Mouse (Mus musculus): ENCODE data around the gene Clptm1. TPM values are rescaled to one million over a fixed set of nuclear protein-coding genes. Genes with fewer than 3 reads are reported as not detected.
A peak's percentile ranks its signal among the peaks of the same experiment; 100 is the strongest.
"Not testable (repeated sequence)": the region's sequence is repeated elsewhere in the genome, so short reads cannot be mapped to it uniquely, and the experiment has no call there.

The Clptm1 gene
- polyA plus RNA-seq, 1 experiment from 2014 or later, result 143 TPM

DNA sequence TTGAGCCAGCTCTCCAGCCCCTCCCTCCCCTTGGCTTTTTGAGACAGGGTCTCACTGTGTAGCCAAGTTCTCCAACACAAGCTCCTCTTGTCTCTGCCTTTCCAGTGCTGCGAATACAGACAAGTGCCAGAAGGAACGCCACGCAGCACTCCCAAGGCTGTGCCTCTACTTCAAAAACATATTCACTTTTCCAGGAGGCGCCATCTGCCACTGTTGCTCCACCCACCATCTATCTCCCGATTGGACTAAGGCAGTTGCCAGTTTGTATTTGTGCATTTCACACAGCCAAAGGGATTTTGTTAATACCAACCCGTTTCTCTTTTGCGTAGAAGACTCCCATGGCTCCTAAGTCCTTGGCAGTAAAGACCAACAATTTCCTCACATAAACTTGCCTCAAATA, 44.0 kb downstream of the Clptm1 start:
- no peak for ATAC-seq (ENCODE audit: low FRiP score, low read depth)
- 89% methylated on average over 7 of the region's 7 CpGs for WGBS
- H3K36me3 ChIP-seq, result no peaks in the 10 kb centered on the region

DNA sequence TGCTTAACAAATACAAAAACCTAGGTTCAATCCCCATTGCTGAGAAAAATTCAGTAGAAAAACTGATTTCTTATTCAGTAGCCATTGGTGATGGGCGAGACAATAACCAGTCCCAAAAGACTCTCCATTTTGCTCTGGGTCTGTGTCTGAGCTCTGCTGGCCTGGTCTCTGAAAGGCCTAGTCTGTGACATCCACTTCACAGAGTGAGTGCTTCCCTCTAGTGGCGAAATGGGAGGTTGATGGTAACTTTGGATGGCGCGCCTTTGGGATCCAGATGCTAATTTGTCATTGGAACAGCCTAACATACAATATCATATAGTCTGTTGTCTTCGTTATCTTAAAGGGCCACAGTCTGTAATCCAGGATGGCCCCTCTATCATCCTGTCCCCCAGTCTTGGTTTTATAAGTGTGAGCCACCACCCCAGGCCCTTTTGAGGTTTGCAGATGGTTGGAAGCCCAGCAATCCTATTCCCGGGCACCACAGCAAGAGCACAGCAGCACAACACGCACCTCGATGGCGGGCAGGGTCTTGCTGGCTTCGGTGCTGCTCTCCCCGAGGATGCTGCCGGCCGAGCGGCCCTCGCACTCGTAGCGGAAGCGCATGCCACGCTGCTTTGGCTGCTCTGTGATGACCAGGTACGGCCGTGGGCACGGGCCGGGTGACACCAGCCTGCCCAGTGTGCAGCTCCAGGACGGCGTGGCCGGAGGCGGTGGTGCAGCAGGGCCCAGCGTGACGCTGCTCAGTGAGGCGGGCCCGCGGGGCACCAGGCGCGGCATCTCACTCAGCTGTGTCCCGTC, 45.6 kb downstream of the Clptm1 start:
- H3K27ac ChIP-seq (replicated peaks), result 0 out of 2 replicates have a peak overlapping the region, but pooled peaks have one; percentile 51
- 6% methylated on average over 31 of the region's 35 CpGs for WGBS

More for the DNA sequence above, 44.0 kb downstream of the Clptm1 start:
- H3K4me1 ChIP-seq (replicated peaks), result peaks cover 6% of the 10 kb centered on the region
- no peak overlapping the region for H3K27ac ChIP-seq (replicated peaks)
- no peaks in the 10 kb centered on the region for H3K27me3 ChIP-seq
- H3K4me2 ChIP-seq, result no peak overlapping the region
- no peak overlapping the region for H3K4me3 ChIP-seq
- H3K9ac ChIP-seq, result no peak overlapping the region
- H3K9me3 ChIP-seq, result no peaks in the 10 kb centered on the region

DNA sequence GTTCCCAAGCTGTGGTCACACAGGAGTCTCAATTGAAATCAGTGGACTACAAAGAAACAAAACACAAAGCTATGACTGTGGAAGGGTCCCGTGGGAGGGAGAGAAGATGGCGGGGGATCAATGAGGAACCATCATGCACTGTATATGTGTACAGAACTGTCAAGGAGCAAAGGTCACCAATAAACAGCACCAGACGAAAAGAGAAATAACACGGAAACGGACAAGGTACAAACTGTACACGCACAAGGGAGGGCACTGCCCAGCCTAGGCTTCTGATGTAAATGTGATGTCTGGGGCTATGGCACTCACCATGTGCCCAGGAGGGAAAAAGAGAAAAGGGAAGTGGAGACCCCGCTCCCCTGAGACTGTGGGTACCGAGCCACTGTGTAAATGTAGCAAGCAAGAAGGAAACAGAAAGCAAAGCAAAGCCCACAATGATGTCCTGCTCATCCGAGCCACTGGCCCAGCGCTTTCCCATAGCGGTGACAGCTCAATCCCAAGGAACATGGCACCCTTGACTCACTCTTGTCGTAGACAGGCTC, 49.7 kb downstream of the Clptm1 start:
- no peaks in the 10 kb centered on the region for H3K27me3 ChIP-seq
- H3K36me3 ChIP-seq, result no peaks in the 10 kb centered on the region
- H3K4me2 ChIP-seq, result no peak overlapping the region
- H3K9me3 ChIP-seq, result no peaks in the 10 kb centered on the region
- no peak overlapping the region for H3K4me3 ChIP-seq
- 88% methylated on average over 12 of the region's 12 CpGs for WGBS
- ATAC-seq (ENCODE audit: low FRiP score, low read depth), result no peak
- H3K27ac ChIP-seq (replicated peaks), result no peak overlapping the region
- H3K4me1 ChIP-seq (replicated peaks), result peaks cover 6% of the 10 kb centered on the region
- no peak overlapping the region for H3K9ac ChIP-seq

More for the DNA sequence above, 45.6 kb downstream of the Clptm1 start:
- ATAC-seq (ENCODE audit: low FRiP score, low read depth), result peak; percentile 65; the same call in 1 of the 2 replicates
- H3K9me3 ChIP-seq, result no peaks in the 10 kb centered on the region
- H3K4me1 ChIP-seq (replicated peaks), result peaks cover 6% of the 10 kb centered on the region
- no peaks in the 10 kb centered on the region for H3K27me3 ChIP-seq
- H3K9ac ChIP-seq, result peak overlapping the region; percentile 15; the same call in 1 of the 2 replicates
- H3K36me3 ChIP-seq, result no peaks in the 10 kb centered on the region
- peak overlapping the region; percentile 27 for H3K4me3 ChIP-seq
- H3K4me2 ChIP-seq, result peak overlapping the region; percentile 52

DNA sequence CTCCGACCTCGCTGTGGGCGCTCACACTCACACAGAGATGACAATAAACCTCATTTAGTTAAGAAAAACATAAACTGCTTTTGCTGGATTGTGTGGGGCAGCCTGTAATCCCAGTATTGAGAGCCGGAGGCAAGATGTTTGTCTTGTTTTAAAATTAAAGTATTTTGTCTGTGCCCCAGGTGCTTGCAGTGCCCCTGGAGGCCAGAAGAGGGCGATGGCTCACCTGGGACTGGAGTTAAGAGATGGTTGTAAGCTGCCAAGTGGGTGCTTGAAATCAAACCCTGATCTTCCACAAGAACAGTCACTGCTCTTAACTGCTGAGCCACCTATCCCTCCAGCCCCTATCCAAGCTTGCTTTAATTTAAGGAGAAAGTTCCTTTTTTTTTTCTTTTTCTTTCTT, 53.9 kb downstream of the Clptm1 start:
- Histone ChIP-seq H3K36me3 (no peaks in the 10 kb centered on the region), H3K4me1 (replicated peaks) (no peaks in the 10 kb centered on the region), H3K27me3 (no peaks in the 10 kb centered on the region), H3K9ac (no peak overlapping the region), H3K4me3 (no peak overlapping the region), H3K9me3 (no peaks in the 10 kb centered on the region), H3K4me2 (no peak overlapping the region), H3K27ac (replicated peaks) (no peak overlapping the region)
- 78% methylated on average over 5 of the region's 5 CpGs for WGBS
- no peak for ATAC-seq (ENCODE audit: low FRiP score, low read depth)

DNA sequence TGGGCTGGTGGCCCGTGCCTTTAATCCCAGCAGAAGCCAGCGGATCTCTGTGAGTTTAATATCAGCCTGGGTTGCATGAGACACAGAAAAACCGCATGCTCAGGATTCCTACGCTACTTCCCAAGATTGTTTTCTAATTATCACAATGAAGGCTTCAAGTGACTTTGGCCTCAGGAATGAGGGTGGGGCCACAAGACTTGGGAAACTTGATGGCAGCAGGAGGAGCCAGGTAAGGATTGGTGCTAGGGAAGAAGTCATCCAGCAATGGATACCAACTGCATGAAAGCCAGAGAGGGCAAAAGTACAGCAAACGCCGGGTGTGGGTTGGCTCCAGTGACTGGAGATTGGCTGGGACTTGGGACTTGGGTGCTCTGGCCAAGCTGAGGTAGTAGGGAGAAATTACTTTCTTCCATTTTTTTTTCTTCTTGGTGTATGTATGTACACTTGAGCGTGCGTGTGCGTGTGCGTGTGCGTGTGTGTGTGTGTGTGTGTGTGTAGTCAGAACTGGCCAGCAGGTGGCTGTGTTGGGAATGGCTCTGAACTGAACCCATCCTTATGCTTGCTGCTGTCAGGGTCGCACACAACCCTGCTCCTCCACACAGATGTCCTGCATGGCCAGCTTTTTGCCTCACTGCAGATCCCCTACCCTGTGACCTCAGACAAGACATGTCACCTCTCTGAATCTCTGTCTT, 55.0 kb downstream of the Clptm1 start:
- 92% methylated on average over 12 of the region's 12 CpGs for WGBS
- H3K9ac ChIP-seq, result no peak overlapping the region
- no peak overlapping the region for H3K4me3 ChIP-seq
- H3K36me3 ChIP-seq, result no peaks in the 10 kb centered on the region
- no peak for ATAC-seq (ENCODE audit: low FRiP score, low read depth)
- no peaks in the 10 kb centered on the region for H3K9me3 ChIP-seq
- no peaks in the 10 kb centered on the region for H3K27me3 ChIP-seq
- H3K4me1 ChIP-seq (replicated peaks), result no peaks in the 10 kb centered on the region
- no peak overlapping the region for H3K4me2 ChIP-seq
- no peak overlapping the region for H3K27ac ChIP-seq (replicated peaks)

DNA sequence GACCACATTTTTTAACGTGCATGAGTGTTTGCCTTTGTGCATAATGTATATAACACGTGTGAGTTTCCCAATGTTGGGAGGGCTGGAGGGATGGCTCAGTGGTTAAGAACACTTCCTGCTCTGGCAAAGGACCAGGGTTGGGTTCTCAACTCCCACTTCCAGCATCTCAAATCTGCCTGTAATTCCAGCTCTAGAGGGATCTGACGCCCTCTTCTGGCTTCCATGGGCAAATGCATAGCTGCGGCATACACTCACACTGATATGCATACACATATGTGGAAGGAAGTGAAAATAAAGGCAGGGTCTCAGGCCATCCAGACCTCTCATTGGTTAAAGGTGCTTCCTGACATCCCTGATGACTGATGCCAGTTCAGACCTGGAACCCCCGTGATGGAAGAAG, 57.5 kb downstream of the Clptm1 start:
- H3K27me3 ChIP-seq, result no peaks in the 10 kb centered on the region
- no peak overlapping the region for H3K9ac ChIP-seq
- peaks cover 15% of the 10 kb centered on the region for H3K4me1 ChIP-seq (replicated peaks)
- no peak overlapping the region for H3K27ac ChIP-seq (replicated peaks)
- no peak overlapping the region for H3K4me2 ChIP-seq
- no peak overlapping the region for H3K4me3 ChIP-seq
- 86% methylated on average over 5 of the region's 5 CpGs for WGBS
- H3K36me3 ChIP-seq, result no peaks in the 10 kb centered on the region
- no peak for ATAC-seq (ENCODE audit: low FRiP score, low read depth)
- no peaks in the 10 kb centered on the region for H3K9me3 ChIP-seq

DNA sequence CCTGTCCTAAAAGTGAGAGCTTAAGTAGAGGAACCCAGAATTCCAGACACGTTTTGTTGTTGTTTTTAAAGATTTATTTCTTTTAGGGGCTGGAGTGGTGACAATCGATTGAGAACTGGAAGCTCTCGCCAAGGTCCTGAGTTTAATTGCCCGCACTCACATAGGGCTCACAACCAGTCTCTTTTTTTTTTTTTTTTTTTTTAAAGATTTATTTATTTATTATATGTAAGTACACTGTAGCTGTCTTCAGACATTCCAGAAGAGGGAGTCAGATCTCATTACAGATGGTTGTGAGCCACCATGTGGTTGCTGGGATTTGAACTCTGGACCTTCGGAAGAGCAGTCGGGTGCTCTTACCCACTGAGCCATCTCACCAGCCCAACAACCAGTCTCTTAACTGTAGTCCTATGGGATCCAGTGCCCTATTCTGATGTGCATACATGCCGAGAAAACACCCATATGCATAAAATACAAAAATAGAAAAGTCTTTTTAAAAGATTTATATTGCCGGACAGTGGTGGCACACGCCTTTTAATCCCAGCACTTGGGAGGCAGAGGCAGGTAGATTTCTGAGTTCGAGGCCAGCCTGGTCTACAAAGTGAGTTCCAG, 60.1 kb downstream of the Clptm1 start:
- WGBS, result 62% methylated on average over 10 of the region's 10 CpGs
- peak overlapping the region; percentile 98; the same call in 1 of the 2 replicates for H3K9ac ChIP-seq
- H3K36me3 ChIP-seq, result not testable (repeated sequence)

DNA sequence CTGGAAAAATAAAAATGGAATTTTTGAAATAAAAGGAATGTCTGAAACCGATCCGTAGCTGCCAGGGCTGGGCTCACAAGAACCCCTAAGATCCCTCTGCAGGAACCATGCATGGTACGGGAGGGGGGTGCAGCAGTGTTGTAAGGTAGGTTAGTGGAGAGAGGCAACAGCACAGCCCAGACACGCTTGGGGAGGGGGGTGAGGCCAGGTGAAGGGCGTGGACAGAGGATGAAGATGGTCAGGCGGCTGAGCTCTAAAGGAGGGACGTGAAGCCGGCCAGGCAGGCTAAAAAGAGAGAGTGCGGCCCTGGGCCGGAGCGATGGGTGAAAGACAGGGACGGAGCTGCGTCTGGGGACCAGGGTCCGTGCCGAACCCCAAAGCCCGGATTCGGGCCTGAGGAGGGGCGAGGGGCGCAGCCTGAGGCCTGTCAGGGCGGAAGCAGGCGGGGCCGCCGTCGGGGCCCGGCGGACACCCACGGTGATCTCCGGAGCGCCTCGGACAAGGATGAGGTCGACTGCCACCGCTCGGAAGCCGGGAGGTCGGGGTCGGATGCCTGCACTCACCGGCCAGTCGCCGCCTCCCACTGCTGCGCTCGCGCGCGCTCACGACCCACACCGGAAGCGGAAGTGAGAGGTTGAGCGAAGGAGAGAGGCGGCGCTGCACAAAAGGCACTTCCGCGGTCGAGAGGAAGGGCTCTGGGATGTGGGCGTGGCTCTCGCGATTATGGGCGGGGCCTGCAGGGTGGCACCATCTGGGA, 60.8 kb downstream of the Clptm1 start, which contains the start of gene Clasrp:
Gene Clasrp, minus strand, starts transcription at position 638 of the 757 bp plus-strand sequence.
- Histone ChIP-seq H3K27ac (replicated peaks) (peak within 1 kb of the TSS; percentile 81), H3K27me3 (no peaks in the 10 kb centered on the region), H3K4me2 (peak within 1 kb of the TSS; percentile 88), H3K9ac (peak within 1 kb of the TSS; percentile 98), H3K4me3 (peak within 1 kb of the TSS; percentile 96), H3K9me3 (no peaks in the 10 kb centered on the region), H3K4me1 (replicated peaks) (peaks cover 45% of the 10 kb centered on the region), H3K36me3 (peaks cover 9% of the 10 kb centered on the region)
- 1% methylated on average over 56 of the region's 57 CpGs for WGBS
- peak; percentile 92 for ATAC-seq (ENCODE audit: low FRiP score, low read depth)

More for the DNA sequence above, 60.1 kb downstream of the Clptm1 start:
- Histone ChIP-seq H3K27ac (replicated peaks) (peak overlapping the region; percentile 81), H3K4me1 (replicated peaks) (peaks cover 40% of the 10 kb centered on the region), H3K4me2 (peak overlapping the region; percentile 88), H3K4me3 (peak overlapping the region; percentile 96)
- ATAC-seq (ENCODE audit: low FRiP score, low read depth), result peak; percentile 40; the same call in 1 of the 2 replicates
- not testable (repeated sequence) for H3K9me3 ChIP-seq, H3K27me3 ChIP-seq

DNA sequence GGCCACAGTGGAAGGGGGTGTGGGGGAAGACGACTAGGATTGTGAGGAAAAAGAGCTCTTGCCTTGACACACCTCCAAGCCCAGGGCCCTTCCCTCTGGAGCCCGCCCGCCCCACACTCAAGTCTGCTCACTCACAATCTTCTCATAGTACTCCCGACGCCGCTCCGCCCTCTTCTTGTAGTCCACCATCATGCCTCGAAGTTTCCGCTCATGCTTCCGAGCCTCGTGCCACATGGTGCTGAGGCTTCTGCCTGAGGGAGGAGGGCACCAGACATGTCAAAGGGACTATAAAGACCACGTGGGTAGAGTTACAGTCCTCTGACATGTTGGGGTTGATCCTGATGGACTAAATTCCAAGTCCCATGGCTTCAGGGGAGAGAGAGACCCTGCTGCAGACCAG, 61.8 kb downstream of the Clptm1 start:
- Histone ChIP-seq H3K9ac (peak overlapping the region; percentile 98; the same call in 1 of the 2 replicates), H3K27ac (replicated peaks) (no peak overlapping the region), H3K4me2 (peak overlapping the region; percentile 88), H3K4me3 (peak overlapping the region; percentile 96), H3K9me3 (no peaks in the 10 kb centered on the region), H3K27me3 (no peaks in the 10 kb centered on the region), H3K36me3 (peaks cover 11% of the 10 kb centered on the region), H3K4me1 (replicated peaks) (peaks cover 45% of the 10 kb centered on the region)
- 81% methylated on average over 12 of the region's 12 CpGs for WGBS
- ATAC-seq (ENCODE audit: low FRiP score, low read depth), result no peak

DNA sequence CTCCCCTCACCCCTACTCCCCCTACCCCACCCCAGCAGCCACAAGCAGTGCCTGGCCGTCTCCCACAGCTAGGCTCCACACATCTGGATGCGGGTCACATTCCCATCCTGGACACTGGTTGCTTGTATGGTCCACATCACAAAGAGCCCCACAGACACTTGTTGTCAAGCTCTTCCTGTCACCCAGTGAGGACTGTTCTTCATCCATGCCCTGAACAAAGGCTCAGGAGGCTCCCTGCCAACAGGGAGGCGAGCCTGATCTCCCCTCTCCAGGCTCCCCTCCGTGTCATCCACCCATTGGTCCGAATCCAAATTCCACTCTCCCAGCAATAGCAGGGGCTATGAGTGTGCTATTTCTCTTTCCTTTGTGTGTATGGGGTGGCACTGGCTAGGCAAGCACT, 64.3 kb downstream of the Clptm1 start:
- peaks cover 16% of the 10 kb centered on the region for H3K36me3 ChIP-seq

DNA sequence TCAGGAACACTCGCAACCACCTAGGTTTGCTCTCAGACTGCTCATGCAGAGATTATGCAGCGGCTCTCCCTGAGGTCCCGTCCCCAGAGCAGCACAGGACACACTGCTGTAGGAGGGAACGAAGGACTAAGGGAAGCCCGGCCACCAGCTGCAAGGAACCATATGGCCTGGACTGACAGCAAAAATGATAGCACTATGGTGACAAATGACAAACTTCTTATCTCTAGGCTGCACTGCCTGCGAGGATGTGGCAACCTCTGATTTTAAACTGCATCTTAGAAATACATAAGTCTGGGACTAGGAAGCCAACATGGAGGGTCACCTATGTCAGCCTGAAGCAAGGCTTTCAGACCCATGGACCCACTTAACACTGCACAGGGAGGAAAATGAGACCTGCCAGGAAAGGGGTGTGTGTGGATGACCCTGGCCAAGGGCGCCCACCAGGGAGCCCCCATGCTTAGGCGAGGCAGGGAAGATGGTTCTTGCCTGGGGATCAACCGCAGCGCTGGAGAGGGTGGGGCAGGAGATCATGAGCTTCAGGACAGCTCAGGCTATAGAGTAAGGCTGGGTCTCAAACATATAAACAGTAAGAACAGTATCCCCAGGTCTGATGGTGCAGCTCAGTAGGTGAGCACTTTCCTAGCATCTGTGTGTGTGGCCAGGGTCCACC, 71.6 kb downstream of the Clptm1 start:
- ATAC-seq (ENCODE audit: low FRiP score, low read depth), result no peak
- Histone ChIP-seq H3K4me1 (replicated peaks) (no peaks in the 10 kb centered on the region), H3K27ac (replicated peaks) (no peak overlapping the region), H3K4me3 (no peak overlapping the region), H3K36me3 (peaks cover 66% of the 10 kb centered on the region), H3K4me2 (no peak overlapping the region), H3K9ac (no peak overlapping the region), H3K9me3 (no peaks in the 10 kb centered on the region), H3K27me3 (no peaks in the 10 kb centered on the region)
- 92% methylated on average over 10 of the region's 10 CpGs for WGBS

More for the DNA sequence above, 64.3 kb downstream of the Clptm1 start:
- WGBS, result 29% methylated on average over 5 of the region's 5 CpGs
- Histone ChIP-seq H3K4me1 (replicated peaks) (peaks cover 45% of the 10 kb centered on the region), H3K9me3 (no peaks in the 10 kb centered on the region), H3K4me3 (no peak overlapping the region), H3K4me2 (no peak overlapping the region), H3K27me3 (no peaks in the 10 kb centered on the region), H3K27ac (replicated peaks) (peak overlapping the region; percentile 67), H3K9ac (no peak overlapping the region)
- peak; percentile 81 for ATAC-seq (ENCODE audit: low FRiP score, low read depth)

Data from hindbrain, embryonic 15.5 days (tissue).